Mouse (Mus musculus) forebrain, postnatal 0 days (tissue): ENCODE results near the gene Zfp825. TPM values are rescaled to one million over a fixed set of nuclear protein-coding genes. Genes with fewer than 3 reads are reported as not detected.
"Not testable (repeated sequence)": the region's sequence is repeated elsewhere in the genome, so short reads cannot be mapped to it uniquely, and the experiment has no call there.

Experiments used
- ATAC-seq: fragments of 200-750 bp; cut with Nextera tagmentation; 2 replicates; pipeline ENCODE4 v1.8.0; 2017; ENCODE audit warnings: mild to moderate bottlenecking, moderate library complexity
- DNase-seq: peaks from one replicate; pipeline ENCODE4 v3.0.0-alpha.2; 2015
- H3K27ac ChIP-seq: fragments of 300-500 bp; sonication (generic); 2 replicates; pipeline ENCODE4 v1.5.1; 2014; ENCODE audit warnings: low read depth, mild to moderate bottlenecking, antibody characterized with exemption, low read length, moderate library complexity, mixed read lengths
- H3K27me3 ChIP-seq: fragments of 300-500 bp; sonication (generic); 2 replicates; pipeline ENCODE4 v1.6.1; 2014; ENCODE audit warnings: mild to moderate bottlenecking, low read length, mixed read lengths; ENCODE audit not compliant: insufficient read depth
- H3K36me3 ChIP-seq: fragments of 300-500 bp; sonication (generic); 2 replicates; pipeline ENCODE4 v1.6.1; 2014; ENCODE audit warnings: mild to moderate bottlenecking, moderate library complexity; ENCODE audit not compliant: insufficient read depth
- H3K4me1 ChIP-seq: fragments of 300-500 bp; sonication (generic); 2 replicates; pipeline ENCODE4 v1.6.1; 2014; ENCODE audit warnings: antibody characterized with exemption; ENCODE audit not compliant: insufficient read depth
- H3K4me2 ChIP-seq: fragments of 300-500 bp; sonication (generic); 2 replicates; pipeline ENCODE4 v1.6.1; 2014; ENCODE audit warnings: low read depth, mild to moderate bottlenecking, moderate library complexity
- H3K4me3 ChIP-seq: fragments of 300-500 bp; sonication (generic); 2 replicates; pipeline ENCODE4 v1.5.1; 2014; ENCODE audit warnings: low read depth, low read length, mixed read lengths
- H3K9ac ChIP-seq: fragments of 300-500 bp; sonication (generic); 2 replicates; pipeline ENCODE4 v1.6.1; 2014; ENCODE audit warnings: mild to moderate bottlenecking
- H3K9me3 ChIP-seq: fragments of 300-500 bp; sonication (generic); 2 replicates; pipeline ENCODE4 v1.6.1; 2016; ENCODE audit warnings: low read length
- CTCF ChIP-seq: sonication (generic); IDR thresholded peaks from 2 replicates; pipeline ENCODE4 v1.5.1; 2016; ENCODE audit warnings: antibody characterized with exemption, control low read depth, low read depth
- WGBS: fragments of 180-500 bp; shearing (Covaris S2); extraction: QIAGEN DNeasy Blood & Tissue Kit; methylation state at CpG from one replicate; pipeline ENCODE4 v1.1.7; 2014; 5-methylcytosine and 5-hydroxymethylcytosine counted together
- polyA plus RNA-seq: library from polyadenylated mRNA; unstranded; fragments of >200 nt; fragmentation: Nextera tagmentation; extraction: Ambion mirVana; gene quantifications from 2 replicates; pipeline ENCODE4 v1.2.1, GENCODE M21; 2015
- total RNA-seq: library from RNA; depleted of rRNA; stranded (reverse); fragments of >200 nt; gene quantifications from 2 replicates; pipeline ENCODE4 v1.2.3, GENCODE M21; 2014

Zfp825 gene
- total and polyA plus RNA-seq, 2 experiments from 2014 or later: 10.8 to 13.5 TPM

DNA sequence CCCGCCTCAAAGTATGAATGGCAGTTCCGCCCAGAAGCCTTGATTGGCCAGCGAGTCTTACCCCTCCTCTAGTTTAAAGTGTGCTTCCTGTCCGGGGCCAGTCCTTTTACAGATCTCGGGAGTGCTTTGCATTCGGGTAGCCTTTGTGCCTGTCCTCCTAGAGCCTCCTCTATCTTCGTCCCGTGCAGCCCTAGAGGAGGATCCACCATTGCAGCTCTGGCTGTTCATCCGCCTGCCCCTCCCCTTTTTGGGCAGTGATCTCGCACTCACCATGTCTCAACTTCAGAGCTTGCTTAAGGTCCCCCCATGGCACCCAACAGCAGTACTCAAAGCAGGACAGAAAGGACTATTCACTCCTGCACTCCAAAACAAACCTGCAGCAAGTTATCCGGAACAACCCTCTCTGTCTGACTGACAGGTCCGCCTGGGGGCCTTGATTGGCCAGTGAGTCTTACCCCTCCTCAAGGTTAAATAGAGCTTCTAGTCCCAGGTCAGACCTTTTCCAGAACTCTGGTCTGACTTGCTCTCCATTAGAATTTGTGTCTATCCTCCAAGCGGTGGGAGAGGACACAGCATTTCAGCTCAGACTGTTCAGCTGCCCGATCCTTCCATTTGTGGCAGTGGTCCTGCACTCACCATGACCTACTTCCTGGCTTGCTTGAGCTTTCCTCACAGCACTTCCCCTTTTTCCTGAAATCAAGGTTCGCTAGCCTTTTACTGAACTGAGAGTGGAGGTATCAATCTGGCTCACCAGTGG is 28.9 kb upstream of the Zfp825 start:
- WGBS: 5% methylated on average over 15 of the region's 15 CpGs
- ATAC-seq: peak; percentile 98

GRCm38 (mm10) chr13:74522141-74522480 is 28.3 kb upstream of the Zfp825 start:
- H3K9ac ChIP-seq: peak overlapping the region; percentile 57; the same call in 1 of the 2 replicates
- not testable (repeated sequence) for H3K4me1 ChIP-seq, H3K27me3 ChIP-seq, DNase-seq, ATAC-seq, H3K27ac ChIP-seq, H3K9me3 ChIP-seq, H3K36me3 ChIP-seq
- 1% methylated on average over 3 of the region's 3 CpGs for WGBS
- peak overlapping the region; percentile 50 for H3K4me3 ChIP-seq
- peak overlapping the region; percentile 69 for H3K4me2 ChIP-seq

More for the DNA sequence above, 28.9 kb upstream of the Zfp825 start:
- no peaks in the 10 kb centered on the region for H3K27me3 ChIP-seq
- peak overlapping the region; percentile 50 for H3K4me3 ChIP-seq
- H3K36me3 ChIP-seq: no peaks in the 10 kb centered on the region
- TF ChIP-seq CTCF: no peak
- peak; percentile 71 for DNase-seq
- H3K4me2 ChIP-seq: peak overlapping the region; percentile 69
- peak overlapping the region; percentile 57 for H3K9ac ChIP-seq
- H3K4me1 ChIP-seq: no peaks in the 10 kb centered on the region
- H3K27ac ChIP-seq: peak overlapping the region; percentile 70; the same call in 1 of the 2 replicates
- no peaks in the 10 kb centered on the region for H3K9me3 ChIP-seq

GRCm38 (mm10) chr13:74507981-74508380 is 14.2 kb upstream of the Zfp825 start:
- H3K9me3 ChIP-seq, H3K4me2 ChIP-seq, H3K36me3 ChIP-seq, DNase-seq, H3K4me1 ChIP-seq, ATAC-seq, H3K27ac ChIP-seq, H3K27me3 ChIP-seq, H3K9ac ChIP-seq, H3K4me3 ChIP-seq: not testable (repeated sequence)
- WGBS: 88% methylated on average over 6 of the region's 6 CpGs

DNA sequence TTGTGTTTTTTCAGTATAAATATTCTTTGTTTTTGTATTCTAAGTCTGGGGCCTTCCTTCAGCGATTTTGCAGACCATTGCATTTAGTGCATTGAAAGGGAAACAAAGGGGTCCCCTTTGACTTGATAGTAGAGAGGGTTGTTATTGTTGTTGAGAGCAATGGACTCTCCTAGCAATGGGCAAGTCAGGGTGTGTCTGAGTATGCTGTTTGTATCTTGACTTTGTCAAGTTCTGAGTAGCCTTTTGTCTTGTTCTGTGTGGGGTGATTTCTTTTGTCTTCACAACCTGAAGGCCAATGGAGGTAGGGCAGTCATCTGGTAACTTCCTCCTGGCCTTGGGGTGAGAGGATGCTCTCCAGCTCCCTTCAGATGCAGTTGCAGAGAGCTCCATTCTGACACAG is 9.1 kb upstream of the Zfp825 start:
- H3K4me1 ChIP-seq, ATAC-seq, H3K36me3 ChIP-seq, H3K4me3 ChIP-seq, H3K9me3 ChIP-seq, H3K9ac ChIP-seq, H3K27me3 ChIP-seq, H3K4me2 ChIP-seq, H3K27ac ChIP-seq, DNase-seq: not testable (repeated sequence)
- WGBS: 78% methylated on average over 1 of the region's 1 CpGs

DNA sequence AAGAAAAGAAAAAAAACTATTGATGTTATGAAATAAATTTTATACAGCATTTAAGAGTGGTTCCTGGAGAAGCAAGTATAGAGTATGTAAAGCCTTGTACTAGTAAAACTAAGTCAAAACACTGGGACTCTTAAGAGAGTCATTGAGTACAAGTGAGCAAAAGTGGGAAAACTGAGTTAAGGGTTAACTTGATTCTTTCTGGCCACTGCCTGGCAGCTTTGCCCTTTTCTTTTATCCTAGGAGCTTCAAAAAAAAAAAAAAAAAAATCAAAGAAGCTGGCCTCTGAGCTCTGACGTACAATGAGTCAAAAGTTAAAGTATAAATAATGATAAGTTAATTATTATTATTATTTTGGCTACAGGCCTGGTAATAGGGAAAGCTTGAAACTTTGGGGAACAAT is 5.9 kb upstream of the Zfp825 start:
- not testable (repeated sequence) for H3K27me3 ChIP-seq, H3K27ac ChIP-seq, DNase-seq, H3K4me2 ChIP-seq, H3K4me1 ChIP-seq, H3K9me3 ChIP-seq, ATAC-seq, H3K9ac ChIP-seq, H3K4me3 ChIP-seq, H3K36me3 ChIP-seq
- 50% methylated on average over 1 of the region's 1 CpGs for WGBS

GRCm38 (mm10) chr13:74484326-74484725 is 9.5 kb downstream of the Zfp825 start:
- not testable (repeated sequence) for H3K4me1 ChIP-seq, ATAC-seq

DNA sequence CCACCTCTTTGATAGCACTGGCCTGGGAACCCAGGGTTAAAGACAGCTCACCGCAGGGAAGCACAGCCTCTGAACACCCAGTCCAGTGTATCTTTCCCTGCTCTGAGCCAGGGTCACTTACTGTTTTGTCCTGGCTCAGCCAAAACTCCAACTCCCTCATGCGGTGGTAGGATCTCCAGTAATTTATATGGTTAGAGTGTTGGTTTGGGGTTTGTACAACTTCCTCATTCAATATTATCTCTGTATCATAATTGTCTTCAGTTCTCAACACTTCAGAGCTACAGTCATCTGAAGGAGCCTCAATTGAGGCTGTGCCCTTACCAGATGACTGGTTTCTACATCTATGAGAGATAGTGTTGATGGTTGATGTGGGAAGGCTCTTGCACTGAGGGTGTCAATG is 22.3 kb downstream of the Zfp825 start:
- H3K4me3 ChIP-seq, H3K36me3 ChIP-seq, H3K9me3 ChIP-seq, H3K4me1 ChIP-seq, DNase-seq, H3K27me3 ChIP-seq, ATAC-seq, H3K9ac ChIP-seq, H3K27ac ChIP-seq, H3K4me2 ChIP-seq: not testable (repeated sequence)
- WGBS: 83% methylated on average over 2 of the region's 2 CpGs

More at GRCm38 (mm10) chr13:74484326-74484725, 9.5 kb downstream of the Zfp825 start:
- H3K36me3 ChIP-seq, H3K4me3 ChIP-seq, DNase-seq, H3K4me2 ChIP-seq, H3K27ac ChIP-seq, H3K27me3 ChIP-seq, H3K9ac ChIP-seq, H3K9me3 ChIP-seq: not testable (repeated sequence)
- WGBS: 95% methylated on average over 3 of the region's 3 CpGs
